ENCODE assay signal across 8 mouse cellular contexts in the genomic region with DNA sequence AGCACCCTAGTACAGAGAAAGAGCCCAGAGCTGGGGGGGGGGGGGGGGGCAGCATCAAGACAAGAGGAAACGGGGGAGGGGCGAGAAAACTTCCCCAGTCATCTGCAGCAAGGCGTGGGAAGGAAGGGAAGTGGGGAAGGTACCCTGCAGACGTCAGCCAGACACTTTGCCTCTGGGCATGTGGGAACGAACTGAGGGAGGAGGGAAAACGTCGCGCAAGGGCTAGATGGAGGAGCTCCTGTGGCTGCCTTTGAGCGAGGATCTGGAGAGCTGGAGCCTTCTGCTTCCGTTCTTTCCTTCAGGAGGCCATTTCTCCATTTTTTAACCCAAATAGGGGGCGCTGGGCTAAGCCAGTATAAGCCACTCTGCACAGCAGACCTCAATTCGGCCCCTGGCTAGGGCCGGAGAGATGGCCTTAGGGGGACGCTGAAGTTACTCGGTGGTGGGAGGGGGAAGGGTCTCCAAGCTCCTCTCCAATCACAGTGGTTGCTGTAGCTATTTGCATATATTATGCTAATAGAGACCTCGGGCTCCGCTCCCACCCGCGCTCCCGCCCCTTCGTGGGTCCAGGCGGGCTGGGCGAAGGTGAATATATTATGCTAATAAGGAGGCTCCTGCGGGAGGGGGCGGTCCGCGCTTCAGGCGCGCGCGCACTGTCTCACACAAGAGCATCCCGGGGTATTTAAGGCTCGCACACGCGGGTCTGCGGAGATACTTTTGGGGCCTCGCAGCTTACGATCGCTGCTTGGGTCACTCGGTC. TPM values are rescaled to one million over a fixed set of nuclear protein-coding genes. Genes with fewer than 3 reads are reported as not detected.
DNase-seq lines count a peak whose midpoint lies in the region; ATAC-seq and TF ChIP-seq lines count a peak whose summit lies in the region.

No protein-coding gene starts in this region.

- peak overlapping the region; percentile 88 for H3K27ac ChIP-seq in layer of hippocampus, adult 2 months
- peak overlapping the region; percentile 41 for H3K27ac ChIP-seq in liver, postnatal 0 days (ENCODE audit: low read depth)
- no peak overlapping the region for H3K27ac ChIP-seq in neural tube, embryonic 14.5 days (ENCODE audit: low read depth, low read length)

- TF ChIP-seq CTCF in layer of hippocampus, adult 2 months (conservative IDR thresholded peaks at IDR 0.05) = no peak
- 0 out of 2 replicates have a peak, but pooled peaks have one; percentile 10 for TF ChIP-seq CTCF in liver, postnatal 0 days (IDR thresholded peaks at IDR 0.05; ENCODE audit: low read depth)

- H3K9ac ChIP-seq in liver, postnatal 0 days (replicated peaks) = peak overlapping the region; percentile 42; the same call in 1 of the 2 replicates
- H3K9ac ChIP-seq in neural tube, embryonic 14.5 days (replicated peaks; ENCODE audit: low read depth, low read length) = peak overlapping the region; percentile 8; the same call in 1 of the 2 replicates

- no peak for TF ChIP-seq EP300 in liver, postnatal 0 days (IDR thresholded peaks at IDR 0.05; ENCODE audit: low read depth)

- peaks cover 22% of the 10 kb centered on the region for H3K27me3 ChIP-seq in liver, postnatal 0 days (ENCODE audit: insufficient read depth, low read length)
- H3K27me3 ChIP-seq in neural tube, embryonic 14.5 days (ENCODE audit: control insufficient read depth, insufficient read depth, low read length) = 0 out of 2 replicates have a peak, but pooled peaks cover 5% of the 10 kb centered on the region

- H3K4me2 ChIP-seq in liver, postnatal 0 days (ENCODE audit: low read depth, low read length) = peak overlapping the region; percentile 76
- peak overlapping the region; percentile 100 for H3K4me2 ChIP-seq in neural tube, embryonic 14.5 days (ENCODE audit: low read depth, low read length)

- WGBS in liver, postnatal 0 days (ENCODE audit: insufficient replicate concordance) = 1% methylated on average over 40 of the region's 40 CpGs
- under 1% methylated on average over 40 of the region's 40 CpGs for WGBS in neural tube, embryonic 14.5 days

- peaks cover 9% of the 10 kb centered on the region; the same call in 1 of the 2 replicates for H3K4me1 ChIP-seq in liver, postnatal 0 days (ENCODE audit: insufficient read depth)
- no peaks in the 10 kb centered on the region for H3K4me1 ChIP-seq in neural tube, embryonic 14.5 days (ENCODE audit: control insufficient read depth, insufficient read depth, low read length)

- no peaks in the 10 kb centered on the region for H3K36me3 ChIP-seq in liver, postnatal 0 days (replicated peaks; ENCODE audit: insufficient read depth, low read length)
- no peaks in the 10 kb centered on the region for H3K36me3 ChIP-seq in neural tube, embryonic 14.5 days (ENCODE audit: control insufficient read depth, insufficient read depth, low read length)

- no peaks in the 10 kb centered on the region for H3K9me3 ChIP-seq in liver, postnatal 0 days (ENCODE audit: low read length)
- no peaks in the 10 kb centered on the region for H3K9me3 ChIP-seq in neural tube, embryonic 14.5 days (ENCODE audit: control insufficient read depth, low read length)

- ATAC-seq in hematopoietic stem cell, adult 5-6 weeks (replicated peaks in 1 of 2; ENCODE audit: insufficient read depth in 1 of 2, low FRiP score in 2 of 2, low TSS enrichment in 1 of 2, low read depth in 1 of 2, poor library complexity in 2 of 2, severe bottlenecking in 2 of 2) = peak; percentile 64 to 70
- peak; percentile 61 for ATAC-seq in liver, postnatal 0 days
- peak; percentile 96 for ATAC-seq in neural tube, embryonic 14.5 days (ENCODE audit: low read depth)

- peak overlapping the region; percentile 67 for H3K4me3 ChIP-seq in layer of hippocampus, adult 2 months
- peak overlapping the region; percentile 57 for H3K4me3 ChIP-seq in liver, postnatal 0 days (ENCODE audit: low read depth, low read length)
- H3K4me3 ChIP-seq in neural tube, embryonic 14.5 days (ENCODE audit: low read depth, low read length) = peak overlapping the region; percentile 54

- DNase-seq in CD4-positive, CD25-positive, alpha-beta regulatory T cell, adult 2 months (ENCODE audit: low read depth, low spot score) = peak; percentile 55
- peak; percentile 8 for DNase-seq in cerebellum, adult 8-10 months
- peak; percentile 80 to 85 for DNase-seq in frontal cortex, adult 2 months (ENCODE audit: extremely low spot score in 1 of 2, low spot score in 1 of 2)
- peak; percentile 76 to 85 for DNase-seq in layer of hippocampus, adult 2 months (ENCODE audit: low spot score in 2 of 2)
- peak; percentile 61 for DNase-seq in liver, postnatal 0 days
- peak; percentile 87 for DNase-seq in testis, postnatal 14 days (ENCODE audit: low spot score)

RNA-seq across cellular contexts. Expression of a gene that starts 49.1 kb away (rescaled TPM):
- 9.7 and 12.2 TPM in 2 replicates for polyA plus RNA-seq in frontal cortex, adult 2 months (2012; rRNA removed)
- total RNA-seq in hematopoietic stem cell, adult 5-6 weeks (2017) = 0.15 TPM in 1 of 2 replicates, not detected in the other
- 10 to 100 TPM; 75.1 to 77.8 TPM for total RNA-seq in layer of hippocampus, adult 2 months (2021)
- 0.64 and 0.68 TPM in 2 replicates for polyA plus RNA-seq in liver, postnatal 0 days (2015; fragmentation: Nextera tagmentation; extraction: Ambion mirVana)
- polyA plus RNA-seq in neural tube, embryonic 14.5 days (2014; fragmentation: Nextera tagmentation; extraction: Ambion mirVana) = 9.3 and 10.5 TPM in 2 replicates

Comparison
In these comparisons a context has a peak if more than half of its experiments do, and no peak if none do; other contexts are left out.
1. DNase-seq: peak in every context shown above with its lines; median percentile 87 in testis, postnatal 14 days; 82 in frontal cortex, adult 2 months; 80 in layer of hippocampus, adult 2 months; 61 in liver, postnatal 0 days; 55 in CD4-positive, CD25-positive, alpha-beta regulatory T cell, adult 2 months; 8 in cerebellum, adult 8-10 months.